Mouse (Mus musculus) gastrocnemius, adult 2 months (tissue): ENCODE measurements around the gene Nme1. TPM values are rescaled to one million over a fixed set of nuclear protein-coding genes. Genes with fewer than 3 reads are reported as not detected.

Experiments
- DNase-seq: peaks from one replicate; pipeline ENCODE4 v3.0.0; 2022
- H3K27ac ChIP-seq: fragments of 200-600 bp; 2 replicates; pipeline ENCODE4 v1.8.1; 2022; ENCODE audit warnings: mild to moderate bottlenecking
- H3K4me3 ChIP-seq: fragments of 200-600 bp; 2 replicates; pipeline ENCODE4 v1.8.1; 2022; ENCODE audit warnings: mild to moderate bottlenecking, moderate library complexity
- CTCF ChIP-seq: fragments of 200-600 bp; IDR thresholded peaks from 2 replicates; pipeline ENCODE4 v1.8.1; 2022; ENCODE audit warnings: antibody characterized with exemption, mild to moderate bottlenecking, moderate library complexity
- intact Hi-C: fragments of 180-260 bp; cut with DNase I; formaldehyde crosslinking; loops from one replicate; pipeline ENCODE4 v1.15.1; 2025
- total RNA-seq, 2 experiments: library from RNA; stranded (reverse); gene quantifications; 2 replicates each; pipeline ENCODE4 v1.2.3; 2021

The Nme1 gene
- total RNA-seq, 2 experiments from 2014 or later, result 13.0 to 22.7 TPM

GRCm38 (mm10) chr11:93911603-93912002 lies 56.7 kb downstream of the Nme1 start:
- no peak overlapping the region for H3K4me3 ChIP-seq
- no peak for TF ChIP-seq CTCF
- H3K27ac ChIP-seq, result no peak overlapping the region
- intact Hi-C loops, result no loop called here
- no peak for DNase-seq

- Histone ChIP-seq H3K4me3 (no peak overlapping the region), H3K27ac (no peak overlapping the region)
- intact Hi-C loops, result no loop called here
- no peak for TF ChIP-seq CTCF
- no peak for DNase-seq
Measured at GRCm38 (mm10) chr11:93908829-93909228, 59.5 kb downstream of the Nme1 start.

- TF ChIP-seq CTCF, result no peak
- no peak overlapping the region for H3K27ac ChIP-seq
Measured at GRCm38 (mm10) chr11:93907839-93908238, 60.5 kb downstream of the Nme1 start.

More at GRCm38 (mm10) chr11:93907839-93908238, 60.5 kb downstream of the Nme1 start:
- no peak overlapping the region for H3K4me3 ChIP-seq
- intact Hi-C loops, result no loop called here
- no peak for DNase-seq

Other genes with a start within 250 kb of the Nme1 start
- gene Utp18, start 82.8 kb downstream of the Nme1 start, total RNA-seq, result 1 to 10 TPM; 8.9 to 9.4 TPM
- gene Mbtd1, start 82.7 kb downstream of the Nme1 start, total RNA-seq, result 1 to 10 TPM; 8.0 to 9.9 TPM
- gene Nme2, start 12.3 kb downstream of the Nme1 start, total RNA-seq, result 100 to 1,000 TPM; 611 to 700 TPM
- gene Gm20390, start 228 bp downstream of the Nme1 start, total RNA-seq, result 10 to 100 TPM in 1 of 2 experiments, 1 to 10 TPM in 1; 2.8 to 13.0 TPM
- 100 to 1,000 TPM; 154 to 161 TPM for gene Spag9, start 27.6 kb upstream of the Nme1 start, total RNA-seq
- gene Tob1, start 242.9 kb upstream of the Nme1 start, total RNA-seq, result 100 to 1,000 TPM; 177 to 277 TPM